Mouse (Mus musculus) liver, embryonic 14.5 days (tissue): Measurements from ENCODE around the gene Zbp1. TPM values are rescaled to one million over a fixed set of nuclear protein-coding genes. Genes with fewer than 3 reads are reported as not detected.

Experiments used
- ATAC-seq: fragments of 200-750 bp; cut with Nextera tagmentation; 2 replicates; pipeline ENCODE4 v1.8.0; 2017; ENCODE audit warnings: moderate number of reproducible peaks, mild to moderate bottlenecking, moderate library complexity; ENCODE audit not compliant: insufficient read depth
- DNase-seq, 3 experiments: peaks; one replicate each; pipeline ENCODE4 v3.0.0-alpha.2; 2012 to 2013; ENCODE audit warnings: low read depth in 3 of 3, low spot score in 3 of 3
- H3K27ac ChIP-seq: fragments of 300-500 bp; sonication (generic); 2 replicates; pipeline ENCODE4 v1.5.1; 2014; ENCODE audit warnings: moderate library complexity, mild to moderate bottlenecking, control low read depth, inconsistent platforms
- H3K27me3 ChIP-seq: fragments of 300-500 bp; sonication (generic); 2 replicates; pipeline ENCODE4 v1.6.1; 2014; ENCODE audit warnings: mild to moderate bottlenecking, low read length, moderate library complexity; ENCODE audit not compliant: control insufficient read depth, insufficient read depth
- H3K36me3 ChIP-seq: fragments of 300-500 bp; sonication (generic); replicated peaks from 2 replicates; pipeline ENCODE4 v1.6.1; 2014; ENCODE audit warnings: low read depth; ENCODE audit not compliant: control insufficient read depth, insufficient read depth
- H3K4me1 ChIP-seq, 2 experiments: fragments of 200-500 bp in 1 of 2; fragments of 300-500 bp in 1 of 2; sonication (generic) in 1 of 2; replicated peaks; 2 replicates each; pipeline ENCODE4 v1.6.1; 2012 to 2014; ENCODE audit warnings: antibody characterized with exemption in 1 of 2, inconsistent platforms in 1 of 2, low read length in 1 of 2; ENCODE audit not compliant: control insufficient read depth in 2 of 2, insufficient read depth in 2 of 2
- H3K4me2 ChIP-seq: fragments of 300-500 bp; sonication (generic); 2 replicates; pipeline ENCODE4 v1.6.1; 2014; ENCODE audit warnings: low read depth, mild to moderate bottlenecking, control low read depth, moderate library complexity
- H3K4me3 ChIP-seq, 2 experiments: fragments of 200-500 bp in 1 of 2; fragments of 300-500 bp in 1 of 2; sonication (generic) in 1 of 2; 2 replicates each; pipeline ENCODE4 v1.5.1; 2012 to 2014; ENCODE audit warnings: low read depth in 2 of 2, low read length in 2 of 2, mild to moderate bottlenecking in 2 of 2, control low read depth in 1 of 2, inconsistent platforms in 1 of 2, moderate library complexity in 1 of 2; ENCODE audit not compliant: insufficient read depth in 1 of 2
- H3K9ac ChIP-seq: fragments of 300-500 bp; sonication (generic); replicated peaks from 2 replicates; pipeline ENCODE4 v1.6.1; 2014; ENCODE audit warnings: mild to moderate bottlenecking, control low read depth, moderate library complexity
- H3K9me3 ChIP-seq: fragments of 300-500 bp; sonication (generic); 2 replicates; pipeline ENCODE4 v1.6.1; 2016; ENCODE audit warnings: low read length, mixed read lengths; ENCODE audit not compliant: control insufficient read depth
- CTCF ChIP-seq: IDR thresholded peaks from 2 replicates; pipeline ENCODE4 v1.5.1; 2016; ENCODE audit warnings: antibody characterized with exemption, low read depth, control low read depth
- EP300 ChIP-seq: IDR thresholded peaks from 2 replicates; pipeline ENCODE4 v1.6.1; 2016; ENCODE audit warnings: antibody characterized with exemption, low read depth
- WGBS: fragments of 180-500 bp; shearing (Covaris S2); extraction: QIAGEN DNeasy Blood & Tissue Kit; methylation state at CpG from one replicate; pipeline ENCODE4 v1.1.7; 2014; ENCODE audit not compliant: insufficient replicate concordance; 5-methylcytosine and 5-hydroxymethylcytosine counted together
- polyA plus RNA-seq, 2 experiments: library from polyadenylated mRNA; depleted of rRNA in 1 of 2; stranded (reverse) in 1 of 2; unstranded in 1 of 2; fragments of >200 nt; fragmentation: Nextera tagmentation in 1 of 2; extraction: Ambion mirVana in 1 of 2; gene quantifications; 2 replicates each; pipeline versions ENCODE4 v1.2.1 to v1.2.3; 2012 to 2014

Gene Zbp1
- polyA plus RNA-seq, 2 experiments: 0.64 to 1.0 TPM

DNA sequence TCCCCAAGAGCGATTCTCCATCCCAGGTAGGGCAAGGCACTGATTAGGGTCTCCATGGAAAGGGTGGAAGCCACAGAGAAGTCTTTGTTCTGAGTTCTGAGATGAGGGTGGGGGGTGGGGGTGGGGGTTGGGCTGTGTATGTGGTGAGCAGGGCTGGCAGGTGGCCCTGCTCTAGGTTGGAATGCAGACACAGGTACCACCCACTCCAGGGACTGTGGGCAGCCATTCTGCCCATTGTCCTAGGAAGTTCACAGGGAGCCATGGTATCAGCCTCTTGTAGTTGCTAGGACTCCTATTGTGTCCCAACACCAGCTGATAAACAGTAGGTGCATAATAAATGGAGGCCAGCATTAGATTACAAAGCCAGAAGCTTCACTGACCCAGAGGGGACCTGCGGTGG, 28.5 kb upstream of the Zbp1 start:
- Histone ChIP-seq H3K27ac (no peak overlapping the region), H3K4me2 (no peak overlapping the region), H3K27me3 (no peaks in the 10 kb centered on the region), H3K4me3 (no peak overlapping the region), H3K9me3 (no peaks in the 10 kb centered on the region), H3K36me3 (no peaks in the 10 kb centered on the region), H3K9ac (no peak overlapping the region), H3K4me1 (no peaks in the 10 kb centered on the region)
- no peak for TF ChIP-seq EP300
- TF ChIP-seq CTCF: no peak
- WGBS: 23% methylated on average over 2 of the region's 2 CpGs
- DNase-seq: no peak
- ATAC-seq: no peak

DNA sequence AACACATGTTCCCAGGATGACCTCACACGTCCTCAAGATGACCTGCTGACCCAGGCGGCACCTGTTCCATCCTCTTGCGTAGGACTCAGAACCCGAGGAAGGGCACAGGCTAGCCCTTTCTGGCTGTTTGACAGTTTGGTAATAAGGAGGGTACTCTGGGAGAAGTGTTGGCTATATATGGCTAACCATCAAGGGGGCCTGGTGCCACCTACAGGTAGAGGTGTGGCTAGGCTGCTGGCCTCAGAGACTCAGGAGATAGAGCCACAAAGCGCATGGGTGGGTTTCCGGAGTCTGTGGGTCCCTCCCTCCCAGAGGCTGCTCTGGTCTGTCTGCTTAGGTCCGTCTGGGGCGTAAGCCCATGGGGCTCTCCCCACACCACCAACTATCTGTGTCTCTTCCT, 28.0 kb upstream of the Zbp1 start:
- H3K4me1 ChIP-seq: no peaks in the 10 kb centered on the region
- ATAC-seq (no peak), DNase-seq (no peak)
- no peak overlapping the region for H3K4me2 ChIP-seq
- no peak for TF ChIP-seq CTCF
- TF ChIP-seq EP300: no peak
- no peaks in the 10 kb centered on the region for H3K27me3 ChIP-seq
- H3K4me3 ChIP-seq: no peak overlapping the region
- no peak overlapping the region for H3K9ac ChIP-seq
- no peak overlapping the region for H3K27ac ChIP-seq
- H3K36me3 ChIP-seq: no peaks in the 10 kb centered on the region
- 54% methylated on average over 8 of the region's 8 CpGs for WGBS
- no peaks in the 10 kb centered on the region for H3K9me3 ChIP-seq

DNA sequence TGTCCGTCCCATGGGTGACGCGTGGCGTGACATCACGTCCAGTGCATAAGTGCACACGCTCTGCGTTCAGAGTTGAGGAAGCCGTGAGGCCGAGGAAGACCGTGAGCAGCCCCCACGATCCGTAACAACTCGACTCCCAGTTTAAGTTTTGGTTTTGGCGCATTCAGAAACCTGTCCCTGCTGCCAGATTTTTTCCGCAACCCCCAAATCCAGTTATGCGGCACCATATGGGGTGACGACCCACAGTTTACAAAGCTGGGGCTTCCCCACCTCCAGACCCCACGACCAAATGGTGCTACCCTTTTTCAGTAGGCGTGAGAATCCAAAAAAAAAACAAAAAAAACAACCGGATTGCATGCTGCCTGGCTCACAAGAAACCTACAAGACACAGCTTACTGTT, 26.5 kb upstream of the Zbp1 start:
- H3K27ac ChIP-seq: no peak overlapping the region
- no peaks in the 10 kb centered on the region for H3K27me3 ChIP-seq
- H3K9me3 ChIP-seq: no peaks in the 10 kb centered on the region
- no peak for ATAC-seq
- no peak for TF ChIP-seq EP300
- TF ChIP-seq CTCF: no peak
- H3K4me2 ChIP-seq: no peak overlapping the region
- WGBS: 73% methylated on average over 20 of the region's 20 CpGs
- H3K9ac ChIP-seq: no peak overlapping the region
- no peaks in the 10 kb centered on the region for H3K36me3 ChIP-seq
- H3K4me1 ChIP-seq: no peaks in the 10 kb centered on the region
- DNase-seq: no peak
- H3K4me3 ChIP-seq: no peak overlapping the region

DNA sequence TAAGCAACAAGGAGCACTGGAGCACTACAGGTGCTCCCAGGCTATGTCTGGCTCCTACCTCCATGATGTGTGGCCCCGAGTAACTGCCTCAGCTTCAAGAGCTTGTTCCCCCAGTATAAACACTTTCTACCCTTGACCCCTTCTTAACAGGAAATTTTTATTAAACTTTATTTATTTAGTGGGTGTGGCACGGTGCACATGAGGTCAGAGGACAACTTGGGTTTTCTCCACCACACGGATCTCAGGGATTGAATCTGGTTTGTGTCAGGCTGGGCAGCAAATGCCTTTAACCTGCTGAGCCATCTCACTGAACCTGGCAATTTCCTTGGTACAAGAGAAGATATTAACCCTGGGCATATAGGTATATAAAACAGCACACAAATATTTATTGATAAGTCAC, 25.4 kb upstream of the Zbp1 start:
- no peaks in the 10 kb centered on the region for H3K4me1 ChIP-seq
- H3K4me2 ChIP-seq: no peak overlapping the region
- H3K9me3 ChIP-seq: no peaks in the 10 kb centered on the region
- TF ChIP-seq CTCF (no peak), EP300 (no peak)
- no peak overlapping the region for H3K27ac ChIP-seq
- DNase-seq (no peak), ATAC-seq (no peak)
- no peak overlapping the region for H3K9ac ChIP-seq
- H3K27me3 ChIP-seq: no peaks in the 10 kb centered on the region
- no peak overlapping the region for H3K4me3 ChIP-seq
- WGBS: 56% methylated on average over 3 of the region's 3 CpGs
- no peaks in the 10 kb centered on the region for H3K36me3 ChIP-seq

DNA sequence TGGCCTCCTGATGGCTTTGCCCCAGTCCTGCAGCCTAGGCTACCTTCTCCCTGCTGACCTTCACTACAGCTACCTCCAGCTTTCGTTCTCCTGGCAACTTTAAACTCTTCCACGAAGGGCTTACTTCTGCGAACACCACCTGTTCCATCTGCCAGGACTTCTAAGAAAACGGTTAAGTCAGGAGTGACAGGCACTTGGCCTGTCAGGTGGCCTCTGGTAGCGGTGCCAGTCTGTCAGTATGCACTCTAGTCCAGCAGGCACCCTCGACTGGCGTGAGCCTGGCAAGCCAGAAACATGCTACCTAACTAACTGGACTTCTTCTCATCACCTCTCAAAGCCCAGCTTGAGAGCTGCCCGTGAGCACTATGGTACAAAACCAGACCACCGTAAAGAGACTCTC, 24.9 kb upstream of the Zbp1 start:
- H3K27ac ChIP-seq: no peak overlapping the region
- no peaks in the 10 kb centered on the region for H3K4me1 ChIP-seq
- no peak overlapping the region for H3K9ac ChIP-seq
- no peak overlapping the region for H3K4me3 ChIP-seq
- ATAC-seq: no peak
- no peak overlapping the region for H3K4me2 ChIP-seq
- no peaks in the 10 kb centered on the region for H3K27me3 ChIP-seq
- whole genome bisulfite sequencing: 57% methylated on average over 9 of the region's 9 CpGs
- H3K9me3 ChIP-seq: no peaks in the 10 kb centered on the region
- no peaks in the 10 kb centered on the region for H3K36me3 ChIP-seq
- TF ChIP-seq CTCF (no peak), EP300 (no peak)
- DNase-seq: no peak
